Mouse (Mus musculus) CH12.LX (cell line): ENCODE measurements at regions not wholly inside any gene's neighbourhood (a gene's known extent, or its start where the extent isn't known, plus 50 kb on each side); places are given as distances from the start of the nearest gene placed in this dataset.

Source experiments
- DNase-seq: peaks from one replicate; pipeline ENCODE4 v3.0.0-alpha.2; 2013; ENCODE audit errors: extremely low read depth
- H3K27ac ChIP-seq: 2 replicates; pipeline ENCODE4 v1.5.1; 2012; ENCODE audit warnings: low read depth, mild to moderate bottlenecking, control low read depth, moderate library complexity; ENCODE audit not compliant: insufficient read depth
- H3K27me3 ChIP-seq: replicated peaks from 2 replicates; pipeline ENCODE3; 2012; ENCODE audit warnings: inconsistent platforms
- H3K36me3 ChIP-seq, 2 experiments: replicated peaks in 1 of 2; 2 replicates each; pipeline versions ENCODE3 to v1.6.1; 2012; ENCODE audit warnings: inconsistent platforms in 1 of 2, low read length in 1 of 2, mild to moderate bottlenecking in 1 of 2, mixed read lengths in 1 of 2, moderate library complexity in 1 of 2; ENCODE audit not compliant: control insufficient read depth in 1 of 2, insufficient read depth in 1 of 2
- H3K4me1 ChIP-seq, 2 experiments: 2 replicates each; pipeline ENCODE4 v1.6.1; 2012; ENCODE audit warnings: inconsistent platforms in 1 of 2, moderate library complexity in 1 of 2; ENCODE audit not compliant: insufficient read depth in 2 of 2, control insufficient read depth in 1 of 2
- H3K4me2 ChIP-seq: 2 replicates; pipeline ENCODE4 v1.6.1; 2012; ENCODE audit warnings: low read depth, mild to moderate bottlenecking, control low read depth; ENCODE audit not compliant: poor library complexity, insufficient read depth, severe bottlenecking
- H3K4me3 ChIP-seq, 3 experiments: fragments of 150-350 bp in 1 of 3; sonication (generic) in 1 of 3; replicated peaks in 1 of 3; 2 replicates each; pipeline versions ENCODE3 to v1.5.1; 2011 to 2012; ENCODE audit warnings: low read depth in 2 of 3, low read length in 2 of 3, mild to moderate bottlenecking in 2 of 3, moderate library complexity in 2 of 3, control low read depth in 1 of 3, improper control_type of control experiment in 1 of 3, inconsistent platforms in 1 of 3, mixed read lengths in 1 of 3; ENCODE audit not compliant: poor library complexity in 1 of 3
- H3K79me2 ChIP-seq: replicated peaks from 2 replicates; pipeline ENCODE4 v1.6.1; 2012; ENCODE audit warnings: mild to moderate bottlenecking, moderate library complexity; ENCODE audit not compliant: control insufficient read depth, poor library complexity, insufficient read depth, severe bottlenecking; ENCODE audit errors: extremely low read depth
- H3K9ac ChIP-seq: 2 replicates; pipeline ENCODE4 v1.6.1; 2012; ENCODE audit warnings: low read depth, mild to moderate bottlenecking, control low read depth, moderate library complexity; ENCODE audit not compliant: insufficient read depth
- H3K9me3 ChIP-seq: replicated peaks from 2 replicates; pipeline ENCODE3; 2012; ENCODE audit warnings: low read length, inconsistent platforms, mixed read lengths
- CHD1 ChIP-seq: IDR thresholded peaks from 2 replicates; pipeline ENCODE4 v1.6.1; 2012; ENCODE audit warnings: low read depth, low read length, improper control_type of control experiment, inconsistent platforms
- CHD2 ChIP-seq: IDR thresholded peaks from 2 replicates; pipeline ENCODE4 v1.6.1; 2011; ENCODE audit warnings: low read length, improper control_type of control experiment
- E2F4 ChIP-seq: IDR thresholded peaks from 2 replicates; pipeline ENCODE4 v1.6.1; 2011; ENCODE audit warnings: low read depth, low read length, improper control_type of control experiment; ENCODE audit not compliant: insufficient replicate concordance
- ELF1 ChIP-seq: IDR thresholded peaks from 2 replicates; pipeline ENCODE4 v1.6.1; 2014; ENCODE audit warnings: low read depth, mild to moderate bottlenecking, inconsistent platforms, low read length, improper control_type of control experiment
- EP300 ChIP-seq: IDR thresholded peaks from 2 replicates; pipeline ENCODE4 v1.6.1; 2011; ENCODE audit warnings: low read length, improper control_type of control experiment
- GABPA ChIP-seq: IDR thresholded peaks from 2 replicates; pipeline ENCODE4 v1.6.1; 2012; ENCODE audit warnings: low read depth, low read length, improper control_type of control experiment, inconsistent platforms; ENCODE audit not compliant: insufficient replicate concordance
- IRF4 ChIP-seq: IDR thresholded peaks from 2 replicates; pipeline ENCODE4 v1.6.1; 2014; ENCODE audit warnings: low read depth, mild to moderate bottlenecking, inconsistent platforms, low read length, improper control_type of control experiment
- JUN ChIP-seq: IDR thresholded peaks from 2 replicates; pipeline ENCODE4 v1.6.1; 2011; ENCODE audit warnings: low read depth, mild to moderate bottlenecking, low read length, improper control_type of control experiment, moderate library complexity; ENCODE audit not compliant: insufficient read depth
- JUND ChIP-seq: conservative IDR thresholded peaks from 2 replicates; pipeline ENCODE4 v1.6.1; 2011; ENCODE audit warnings: low read depth, low read length, improper control_type of control experiment
- MAZ ChIP-seq: IDR thresholded peaks from 2 replicates; pipeline ENCODE4 v1.6.1; 2012; ENCODE audit warnings: low read depth, mild to moderate bottlenecking, inconsistent platforms, low read length, improper control_type of control experiment, moderate library complexity
- MYC ChIP-seq: IDR thresholded peaks from 2 replicates; pipeline ENCODE4 v1.6.1; 2011; ENCODE audit warnings: low read depth, mild to moderate bottlenecking, improper control_type of control experiment, low read length
- NRF1 ChIP-seq: IDR thresholded peaks from 2 replicates; pipeline ENCODE4 v1.6.1; 2014; ENCODE audit warnings: low read depth, mild to moderate bottlenecking, inconsistent platforms, low read length, improper control_type of control experiment, moderate library complexity
- TBP ChIP-seq: conservative IDR thresholded peaks from 2 replicates; pipeline ENCODE4 v1.6.1; 2011; ENCODE audit warnings: low read depth, low read length, improper control_type of control experiment
- dilution Hi-C: fragments of 300-500 bp; cut with MboI; formaldehyde crosslinking; loops from 2 replicates; pipeline ENCODE4 v1.14.3; 2020; ENCODE audit warnings: low sequenced_read_pairs; ENCODE audit not compliant: extremely low pct_unique_long_range_greater_than_20kb, extremely low pct_ligation_motif_present
- in situ Hi-C: fragments of 300-500 bp; cut with MboI; formaldehyde crosslinking; loops from 3 replicates; pipeline ENCODE4 v1.14.3; 2019; ENCODE audit warnings: low sequenced_read_pairs, low pct_ligation_motif_present, low pct_unique_long_range_greater_than_20kb, mixed read lengths

- Histone ChIP-seq H3K4me2 (no peak overlapping the region), H3K4me3 (no peak overlapping the region), H3K79me2 (no peaks in the 10 kb centered on the region), H3K27ac (no peak overlapping the region), H3K36me3 (no peaks in the 10 kb centered on the region), H3K27me3 (no peaks in the 10 kb centered on the region), H3K4me1 (no peaks in the 10 kb centered on the region), H3K9ac (no peak overlapping the region), H3K9me3 (no peaks in the 10 kb centered on the region)
- no peak for TF ChIP-seq JUN
- no peak for TF ChIP-seq GABPA
- TF ChIP-seq IRF4, result no peak
- no peak for TF ChIP-seq JUND
- TF ChIP-seq ELF1, result no peak
- no peak for TF ChIP-seq EP300
- TF ChIP-seq E2F4, result no peak
- no peak for TF ChIP-seq MYC
- in situ Hi-C loops, result no loop called here
- DNase-seq, result no peak
- dilution Hi-C loops, result no loop called here
Measured at GRCm38 (mm10) chr10:99526148-99526547, 233.3 kb downstream of the Csl start.

GRCm38 (mm10) chr10:99526561-99526960 is 232.9 kb downstream of the Csl start:
- TF ChIP-seq CHD2, result no peak
- DNase-seq, result no peak
- H3K27ac ChIP-seq, result no peak overlapping the region
- H3K79me2 ChIP-seq, result no peaks in the 10 kb centered on the region
- no peaks in the 10 kb centered on the region for H3K36me3 ChIP-seq
- dilution Hi-C loops, result no loop called here
- H3K4me2 ChIP-seq, result no peak overlapping the region
- H3K9me3 ChIP-seq, result no peaks in the 10 kb centered on the region
- H3K4me3 ChIP-seq, result no peak overlapping the region
- in situ Hi-C loops, result no loop called here
- no peaks in the 10 kb centered on the region for H3K4me1 ChIP-seq
- no peak overlapping the region for H3K9ac ChIP-seq
- no peaks in the 10 kb centered on the region for H3K27me3 ChIP-seq

- in situ Hi-C loops (no loop called here), dilution Hi-C loops (no loop called here)
- Histone ChIP-seq H3K4me1 (no peaks in the 10 kb centered on the region), H3K79me2 (no peaks in the 10 kb centered on the region), H3K9ac (no peak overlapping the region), H3K27me3 (no peaks in the 10 kb centered on the region), H3K27ac (no peak overlapping the region), H3K4me3 (no peak overlapping the region), H3K4me2 (no peak overlapping the region), H3K9me3 (no peaks in the 10 kb centered on the region), H3K36me3 (no peaks in the 10 kb centered on the region)
- TF ChIP-seq TBP (no peak), NRF1 (no peak), JUN (no peak), CHD1 (no peak), MYC (no peak), ELF1 (no peak), MAZ (no peak)
- DNase-seq, result no peak
Measured at GRCm38 (mm10) chr10:99531104-99531503, 228.4 kb downstream of the Csl start.
